Mouse (Mus musculus) kidney, adult 2 months (tissue): Measurements from ENCODE around the gene Zer1. TPM values are rescaled to one million over a fixed set of nuclear protein-coding genes. Genes with fewer than 3 reads are reported as not detected.

ENCODE experiments used
- DNase-seq: peaks from one replicate; pipeline ENCODE4 v3.0.0; 2021
- H3K27ac ChIP-seq: fragments of 200-500 bp; 2 replicates; pipeline ENCODE4 v1.5.1; 2012; ENCODE audit warnings: low read depth, low read length, control low read depth, inconsistent platforms; ENCODE audit not compliant: insufficient read depth
- H3K27me3 ChIP-seq: fragments of 200-500 bp; replicated peaks from 2 replicates; pipeline ENCODE4 v1.6.1; 2012; ENCODE audit warnings: mild to moderate bottlenecking, moderate library complexity, low read length, inconsistent platforms; ENCODE audit not compliant: control insufficient read depth, insufficient read depth
- H3K36me3 ChIP-seq: fragments of 200-500 bp; 2 replicates; pipeline ENCODE4 v1.6.1; 2012; ENCODE audit warnings: mild to moderate bottlenecking, moderate library complexity, low read length, inconsistent platforms; ENCODE audit not compliant: control insufficient read depth, insufficient read depth
- H3K4me1 ChIP-seq: fragments of 200-500 bp; 2 replicates; pipeline ENCODE4 v1.6.1; 2011; ENCODE audit warnings: low read length; ENCODE audit not compliant: control insufficient read depth, insufficient read depth
- H3K4me3 ChIP-seq: fragments of 200-500 bp; 2 replicates; pipeline ENCODE4 v1.5.1; 2011; ENCODE audit warnings: mild to moderate bottlenecking, low read depth, low read length, control low read depth; ENCODE audit not compliant: insufficient read depth
- CTCF ChIP-seq: fragments of 200-500 bp; conservative IDR thresholded peaks from 2 replicates; pipeline ENCODE4 v1.5.1; 2011; ENCODE audit warnings: low read depth, mild to moderate bottlenecking, control low read depth, low read length, moderate library complexity, mixed read lengths; ENCODE audit not compliant: insufficient read depth, insufficient read length
- POLR2A ChIP-seq: fragments of 200-500 bp; IDR thresholded peaks from one replicate; pipeline ENCODE4 v1.6.1; 2011; ENCODE audit warnings: low read depth, low read length, control low read depth
- WGBS: fragments of 180-500 bp; shearing (Covaris S2); methylation state at CpG from one replicate; pipeline ENCODE4 v1.1.7; 2018; 5-methylcytosine and 5-hydroxymethylcytosine counted together
- polyA plus RNA-seq: library from polyadenylated mRNA; depleted of rRNA; stranded (reverse); fragments of >200 nt; gene quantifications from 2 replicates; pipeline ENCODE4 v1.2.3, GENCODE M21; 2012

Zer1 gene
- polyA plus RNA-seq, 1 experiment = 45.8 TPM

GRCm38 (mm10) chr2:30077502-30078348 is 46.7 kb downstream of the Zer1 start, which contains the start of gene Pkn3:
TSS of gene Pkn3 (plus strand) at chr2:30077684.
- Histone ChIP-seq H3K36me3 (no peaks in the 10 kb centered on the region), H3K4me3 (peak within 1 kb of the TSS; percentile 40), H3K27ac (peak within 1 kb of the TSS; percentile 29; the same call in 1 of the 2 replicates), H3K4me1 (no peaks in the 10 kb centered on the region; the same call in 1 of the 2 replicates), H3K27me3 (no peaks in the 10 kb centered on the region)
- TF ChIP-seq POLR2A = no peak
- peak; percentile 96 for TF ChIP-seq CTCF
- DNase-seq = peak; percentile 88
- WGBS = 2% methylated on average over 53 of the region's 53 CpGs

- whole genome bisulfite sequencing = 69% methylated on average over 6 of the region's 6 CpGs
- Histone ChIP-seq H3K4me1 (no peaks in the 10 kb centered on the region; the same call in 1 of the 2 replicates), H3K36me3 (no peaks in the 10 kb centered on the region), H3K27me3 (no peaks in the 10 kb centered on the region), H3K4me3 (no peak overlapping the region), H3K27ac (no peak overlapping the region)
- TF ChIP-seq CTCF = no peak
- TF ChIP-seq POLR2A = no peak
- no peak for DNase-seq
These were observed 47.4 kb downstream of the Zer1 start for GRCm38 (mm10) chr2:30076959-30077358.

GRCm38 (mm10) chr2:30076439-30076838 is 47.9 kb downstream of the Zer1 start:
- DNase-seq = no peak
- no peaks in the 10 kb centered on the region; the same call in 1 of the 2 replicates for H3K4me1 ChIP-seq
- no peaks in the 10 kb centered on the region for H3K27me3 ChIP-seq
- H3K4me3 ChIP-seq = no peak overlapping the region
- H3K27ac ChIP-seq = no peak overlapping the region
- H3K36me3 ChIP-seq = no peaks in the 10 kb centered on the region
- 91% methylated on average over 9 of the region's 9 CpGs for WGBS
- TF ChIP-seq CTCF = no peak
- no peak for TF ChIP-seq POLR2A

- Histone ChIP-seq H3K27ac (no peak overlapping the region), H3K4me3 (no peak overlapping the region), H3K27me3 (no peaks in the 10 kb centered on the region), H3K36me3 (no peaks in the 10 kb centered on the region), H3K4me1 (no peaks in the 10 kb centered on the region; the same call in 1 of the 2 replicates)
- WGBS = 22% methylated on average over 3 of the region's 3 CpGs
- TF ChIP-seq CTCF (no peak), POLR2A (no peak)
- no peak for DNase-seq
These were observed 48.8 kb downstream of the Zer1 start for GRCm38 (mm10) chr2:30075625-30076024.

GRCm38 (mm10) chr2:30073285-30073684 is 51.1 kb downstream of the Zer1 start:
- WGBS = 80% methylated on average over 3 of the region's 3 CpGs
- DNase-seq = no peak

GRCm38 (mm10) chr2:30072875-30073274 is 51.5 kb downstream of the Zer1 start:
- WGBS = 85% methylated on average over 7 of the region's 7 CpGs
- Histone ChIP-seq H3K4me3 (no peak overlapping the region), H3K27ac (no peak overlapping the region), H3K27me3 (no peaks in the 10 kb centered on the region), H3K36me3 (no peaks in the 10 kb centered on the region; the same call in none of the 2 replicates), H3K4me1 (no peaks in the 10 kb centered on the region; the same call in 1 of the 2 replicates)
- DNase-seq = no peak
- TF ChIP-seq POLR2A = no peak
- no peak for TF ChIP-seq CTCF

More at GRCm38 (mm10) chr2:30073285-30073684, 51.1 kb downstream of the Zer1 start:
- Histone ChIP-seq H3K4me1 (no peaks in the 10 kb centered on the region; the same call in 1 of the 2 replicates), H3K27ac (no peak overlapping the region), H3K4me3 (no peak overlapping the region), H3K27me3 (no peaks in the 10 kb centered on the region), H3K36me3 (no peaks in the 10 kb centered on the region; the same call in none of the 2 replicates)
- no peak for TF ChIP-seq CTCF
- no peak for TF ChIP-seq POLR2A

- H3K4me1 ChIP-seq = peaks cover 5% of the 10 kb centered on the region
- no peak overlapping the region for H3K4me3 ChIP-seq
- TF ChIP-seq POLR2A (no peak), CTCF (no peak)
- no peaks in the 10 kb centered on the region; the same call in none of the 2 replicates for H3K36me3 ChIP-seq
- no peak for DNase-seq
- no peaks in the 10 kb centered on the region for H3K27me3 ChIP-seq
- 25% methylated on average over 7 of the region's 7 CpGs for WGBS
- no peak overlapping the region for H3K27ac ChIP-seq
These were observed 56.4 kb downstream of the Zer1 start for GRCm38 (mm10) chr2:30067962-30068361.
